Mouse (Mus musculus): ENCODE measurements around the gene Mif.

GRCm38 (mm10) chr10:75818641-75819040 is 41.4 kb downstream of the Mif start:
- TF ChIP-seq POLR2A (IDR thresholded peaks at IDR 0.05; ENCODE audit: borderline replicate concordance, control insufficient read depth, low read depth, low read length) (no peak), CTCF (IDR thresholded peaks at IDR 0.05; ENCODE audit: control insufficient read depth, insufficient read depth, low read length) (no peak)
